Mouse (Mus musculus) thymus, postnatal 10 days (tissue): ENCODE measurements around the gene Cebpg.

Source experiments
- DNase-seq, 2 experiments: peaks; one replicate each; pipeline ENCODE4 v3.0.0; 2021; ENCODE audit warnings: low spot score in 2 of 2

Gene Cebpg

DNA sequence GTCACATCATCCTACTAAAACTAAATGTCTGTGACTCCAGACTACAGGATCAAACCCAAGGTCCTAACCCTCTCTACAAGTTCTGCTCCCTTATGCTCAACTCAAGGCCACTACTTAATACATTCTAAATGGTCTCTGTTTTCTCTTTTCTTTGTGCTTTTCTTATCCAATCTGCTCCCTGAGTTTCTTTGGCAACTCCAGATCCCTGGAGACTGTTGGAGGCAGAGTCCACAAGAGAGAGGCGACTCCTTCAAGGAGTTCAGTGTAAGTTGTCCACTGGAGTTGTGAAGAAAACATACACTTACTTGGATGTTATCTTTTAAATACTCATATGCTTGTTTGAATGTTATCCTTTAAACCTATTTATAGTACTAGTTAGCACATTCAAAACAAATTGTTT is 2.1 kb downstream of the Cebpg start:
- DNase-seq: no peak

DNA sequence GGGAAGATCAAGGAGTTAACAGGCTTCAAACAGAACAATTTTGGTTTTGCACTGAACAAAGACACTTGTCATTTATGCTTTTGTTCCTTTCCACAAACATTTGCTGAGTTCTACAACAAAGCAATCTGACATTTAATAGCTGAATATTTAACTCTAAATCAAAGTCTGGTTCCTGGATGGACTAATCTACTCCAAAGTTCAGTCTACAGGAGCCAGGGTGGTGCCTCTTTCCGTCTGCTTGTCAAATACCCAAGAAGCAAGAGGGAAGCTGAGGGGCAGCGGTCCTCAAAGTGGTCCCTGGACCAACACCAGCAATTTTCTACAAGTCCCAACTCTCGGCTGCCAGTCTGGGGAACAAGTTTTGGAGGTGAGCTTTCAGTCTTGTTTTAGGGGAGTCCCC is 3.2 kb downstream of the Cebpg start:
- no peak for DNase-seq

DNA sequence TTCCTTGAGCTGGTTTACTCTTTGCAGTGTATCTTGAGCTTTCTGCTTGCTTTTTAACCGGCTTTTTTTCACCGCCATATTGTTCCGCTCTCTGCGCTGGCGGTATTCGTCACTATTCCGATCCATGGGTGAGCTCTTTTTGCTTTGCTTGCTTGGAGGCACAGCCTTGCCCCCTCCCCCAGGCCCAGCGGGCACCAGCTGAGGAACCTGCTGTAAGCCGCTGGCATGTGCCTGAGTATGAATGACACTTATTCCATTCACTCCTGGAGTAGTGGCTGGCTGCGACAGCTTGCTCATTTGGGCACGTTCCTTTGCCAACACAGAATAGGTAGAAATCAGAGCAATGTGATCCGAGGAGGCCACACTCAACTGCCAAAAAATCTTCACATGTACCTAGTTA is 5.8 kb downstream of the Cebpg start:
- DNase-seq: no peak

DNA sequence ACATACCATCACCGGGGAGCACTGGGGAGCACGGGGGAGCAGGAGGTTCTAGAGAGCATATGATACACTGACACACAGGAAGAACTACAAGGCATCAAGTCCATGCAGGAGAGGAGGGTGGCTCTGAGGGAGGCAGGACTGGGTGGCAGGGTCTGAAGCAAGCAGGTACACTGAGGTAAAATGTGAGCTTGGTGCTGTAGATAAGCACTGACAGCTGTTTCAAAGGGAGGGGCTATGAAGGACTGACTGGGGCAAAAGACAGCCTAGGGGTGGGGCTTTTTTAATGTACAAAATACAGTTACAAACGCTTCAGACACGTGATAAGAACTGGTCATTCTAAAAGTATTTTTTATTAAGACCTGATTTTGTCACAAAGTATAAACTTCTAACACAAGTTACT is 10.3 kb downstream of the Cebpg start:
- DNase-seq: no peak

- DNase-seq: no peak
Observed at GRCm38 (mm10) chr7:35044719-35045118, 11.7 kb downstream of the Cebpg start.

- DNase-seq: no peak
Observed at GRCm38 (mm10) chr7:35043266-35043817, 13.0 kb downstream of the Cebpg start.

DNA sequence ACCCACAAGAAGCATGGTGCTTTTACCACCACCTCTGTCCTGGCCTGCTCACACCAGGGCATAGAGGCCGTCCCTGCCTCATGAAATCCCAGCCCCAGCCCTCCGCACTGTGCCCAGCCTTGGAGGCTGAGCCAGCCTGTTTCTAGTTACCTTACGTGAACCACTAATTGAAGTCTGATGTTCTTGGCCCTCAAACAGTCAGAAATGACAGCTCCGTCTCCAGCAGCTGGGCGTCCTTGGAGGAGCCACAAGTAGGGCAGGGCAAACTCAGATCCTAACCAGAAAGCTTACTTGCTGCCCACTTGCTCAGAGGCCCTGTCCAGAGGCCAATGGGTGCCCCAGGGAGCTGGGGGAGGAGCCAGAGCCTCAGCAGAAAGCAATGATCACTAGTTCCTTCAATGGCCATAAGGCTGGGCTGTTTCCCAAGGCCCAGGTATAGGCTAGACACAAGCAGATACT is 13.6 kb downstream of the Cebpg start:
- DNase-seq: no peak

DNA sequence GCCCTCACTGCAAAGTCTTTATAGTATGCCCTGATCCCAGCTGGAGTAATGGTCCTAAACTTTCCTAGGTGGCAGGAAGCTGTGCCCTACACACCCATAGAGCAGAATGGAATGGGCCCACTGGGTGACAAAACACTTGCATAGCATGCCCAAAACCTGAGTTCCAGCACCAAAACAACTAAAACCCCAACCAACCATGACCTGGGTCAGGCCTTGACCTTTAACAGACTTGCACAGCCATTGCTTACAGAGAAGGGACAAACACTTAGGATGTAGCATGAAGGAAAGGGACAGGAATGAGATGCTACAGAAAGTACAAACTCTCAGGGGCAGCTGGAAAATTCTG is 14.2 kb downstream of the Cebpg start:
- DNase-seq: no peak

DNA sequence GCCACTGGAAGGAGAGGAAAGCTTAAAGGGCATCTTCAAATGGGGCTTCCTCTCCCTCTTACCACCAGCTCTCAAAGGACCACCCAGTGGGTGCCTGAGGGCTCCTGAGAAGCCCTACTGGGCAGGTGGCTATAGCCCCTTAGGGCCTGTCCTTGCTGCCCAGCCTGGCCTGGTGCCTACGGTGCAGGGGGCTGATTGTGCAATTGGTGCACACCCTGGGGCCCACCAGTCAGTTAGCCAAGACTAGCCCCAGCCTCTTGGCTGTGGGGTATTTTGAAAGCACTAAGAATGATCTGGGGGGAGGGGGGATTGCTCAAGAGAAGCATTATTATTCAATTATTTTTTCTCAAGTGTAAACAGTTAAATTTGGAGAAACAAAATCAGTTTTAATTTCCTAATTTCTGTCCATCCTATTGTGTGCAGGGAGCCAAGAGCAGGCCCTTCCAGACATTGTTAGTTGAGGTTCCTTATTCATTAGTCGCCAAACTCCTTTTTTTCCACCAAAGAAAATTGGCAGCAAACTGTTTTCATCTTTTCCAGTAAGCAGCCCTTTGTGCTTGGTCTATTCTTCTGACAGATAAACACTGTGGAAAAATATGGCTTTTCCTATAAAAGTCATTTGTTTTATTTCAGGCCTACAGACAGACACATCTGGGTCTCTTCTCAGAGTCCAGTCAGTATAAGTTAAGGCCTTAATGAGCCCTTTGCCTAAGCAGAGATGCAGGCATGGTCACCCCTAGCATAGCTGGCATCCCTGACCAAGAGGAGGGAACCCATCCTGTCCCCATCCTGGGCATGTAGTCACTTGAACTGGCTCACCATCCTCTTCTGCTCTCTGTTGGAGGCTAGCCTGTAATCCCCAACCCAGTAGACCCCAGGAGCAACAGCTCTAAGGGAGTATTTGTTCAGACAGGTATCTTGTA is 14.8 kb downstream of the Cebpg start:
- no peak for DNase-seq

GRCm38 (mm10) chr7:35040176-35040972 is 16.0 kb downstream of the Cebpg start:
- DNase-seq: no peak

DNA sequence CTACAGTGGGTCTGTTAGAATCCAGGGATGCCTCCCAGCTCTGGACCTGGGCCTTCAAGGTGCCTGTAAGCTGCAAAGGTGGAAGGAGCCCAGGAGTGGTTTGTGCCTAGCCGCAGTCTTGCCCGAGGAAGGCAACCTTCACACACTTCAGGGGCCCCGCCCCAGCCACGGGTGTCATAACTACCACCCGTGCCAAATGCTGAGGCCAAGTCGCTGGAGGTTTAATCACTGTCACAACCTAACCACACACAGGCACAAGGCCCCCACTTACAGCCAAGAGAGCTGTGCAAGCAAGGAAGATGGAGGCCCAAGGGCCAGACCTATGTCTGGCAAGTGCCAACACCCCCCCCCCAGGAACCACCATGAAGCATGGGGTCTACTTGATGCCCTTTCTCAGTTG is 19.0 kb downstream of the Cebpg start:
- DNase-seq: no peak

GRCm38 (mm10) chr7:35036266-35036731 is 20.1 kb downstream of the Cebpg start:
- DNase-seq: no peak

DNA sequence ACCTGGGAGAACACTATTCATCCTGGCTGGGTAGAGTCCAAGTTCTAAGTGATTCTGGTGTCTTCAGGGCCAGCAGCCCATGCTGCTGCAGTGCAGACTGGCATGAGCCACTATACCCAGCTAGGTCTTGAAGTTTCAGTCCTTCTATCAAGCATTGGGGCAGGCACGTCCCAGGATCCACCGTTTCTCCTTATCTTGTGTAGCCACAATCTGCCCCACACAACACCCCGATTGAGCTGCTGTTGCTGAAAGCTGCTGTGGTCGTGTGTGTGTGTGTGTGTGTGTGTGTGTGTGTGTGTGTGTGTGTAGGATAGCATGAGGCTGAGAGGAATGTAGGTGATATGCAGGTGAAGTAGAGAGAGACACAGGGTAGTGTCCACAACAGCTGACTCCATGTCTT is 20.8 kb downstream of the Cebpg start:
- DNase-seq: no peak

GRCm38 (mm10) chr7:35035141-35035553 is 21.2 kb downstream of the Cebpg start:
- no peak for DNase-seq

DNA sequence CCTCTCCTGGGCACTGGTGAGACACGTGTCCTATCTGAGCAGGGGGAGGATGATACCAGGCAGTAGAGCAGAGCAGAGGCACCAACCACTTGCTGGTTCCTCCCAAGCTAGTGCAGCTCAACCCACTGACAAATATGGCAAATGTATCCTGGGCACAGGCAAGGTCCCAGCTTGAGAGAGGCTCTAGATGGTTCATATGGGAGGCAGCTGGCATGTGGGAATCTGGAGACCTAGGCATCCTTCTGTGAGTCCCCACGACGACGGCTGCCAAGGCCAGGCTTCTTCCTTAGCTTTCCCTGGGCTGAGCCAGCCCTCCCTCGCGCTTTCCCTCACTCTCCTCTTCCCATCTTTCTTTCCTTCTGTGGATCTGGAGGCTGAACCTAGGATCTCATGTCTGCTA is 25.8 kb downstream of the Cebpg start:
- DNase-seq: no peak

GRCm38 (mm10) chr7:35029648-35030047 is 26.7 kb downstream of the Cebpg start:
- DNase-seq: no peak

DNA sequence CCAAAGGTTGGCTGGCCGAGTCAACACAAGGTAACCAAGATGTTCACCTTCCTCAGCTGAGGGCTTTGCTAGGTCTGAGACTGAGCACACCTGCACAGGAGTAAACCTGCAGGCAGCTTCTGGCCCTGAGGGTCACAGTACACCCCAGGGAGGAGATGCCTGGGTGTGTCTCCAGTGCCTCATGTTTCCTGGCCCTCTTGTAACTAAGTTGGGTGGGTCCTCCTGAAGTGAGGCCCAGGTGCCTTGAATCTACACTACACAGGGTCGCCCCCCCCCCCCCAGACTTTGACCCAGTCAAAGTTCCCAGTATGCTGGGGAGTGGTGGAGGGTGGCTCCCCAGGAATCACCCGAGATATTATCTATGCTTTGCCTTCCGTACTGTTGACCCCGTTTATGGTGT is 27.1 kb downstream of the Cebpg start:
- no peak for DNase-seq

DNA sequence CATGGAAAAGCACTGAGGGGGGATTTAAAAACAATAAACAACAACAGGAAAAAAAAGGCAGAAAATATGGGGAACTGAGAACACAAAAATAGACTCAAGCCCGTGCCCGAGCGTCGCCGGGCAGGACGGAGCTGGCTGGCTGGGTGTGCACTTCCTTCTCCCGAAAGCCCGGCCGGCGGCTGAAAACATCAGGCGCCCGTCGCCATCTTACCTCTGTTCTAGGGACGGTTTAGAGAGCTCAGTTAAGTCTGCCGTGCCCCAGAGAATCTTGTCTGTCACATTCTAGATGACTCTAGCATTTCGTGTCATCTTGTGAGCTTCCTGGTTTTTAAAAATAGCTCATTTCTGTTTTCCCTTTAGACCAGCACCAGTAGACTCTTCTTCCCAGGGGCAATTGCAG is 27.8 kb downstream of the Cebpg start:
- no peak for DNase-seq

DNA sequence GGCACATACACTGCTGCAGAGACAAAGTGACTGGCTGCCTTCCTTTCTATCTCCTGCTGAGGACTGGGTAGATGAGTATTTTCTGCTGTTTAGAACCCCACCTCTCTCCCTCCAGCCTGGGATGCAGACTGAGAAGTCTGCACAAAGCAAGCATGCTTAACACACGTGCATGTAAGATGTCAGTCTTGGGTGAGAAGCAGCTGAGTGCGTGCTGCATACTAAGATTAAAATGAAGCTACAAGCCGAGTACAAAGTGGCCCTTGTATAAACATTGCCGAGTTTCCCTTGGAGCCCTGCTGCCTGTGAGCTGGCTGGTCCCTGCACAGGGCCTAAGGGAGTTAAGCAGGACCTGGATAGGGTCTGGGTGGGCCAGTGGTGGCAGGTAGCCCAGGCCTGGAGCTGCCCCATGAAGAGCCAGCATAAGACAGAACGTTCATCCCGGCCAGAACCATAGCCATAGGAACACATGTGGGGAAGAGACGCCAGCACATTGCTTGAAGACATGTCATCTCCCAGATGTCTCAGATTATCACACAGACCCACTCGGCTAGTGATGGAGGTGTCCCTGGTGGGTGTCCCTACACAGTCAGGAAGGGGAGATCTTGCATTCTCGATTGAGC is 28.5 kb downstream of the Cebpg start:
- DNase-seq: no peak

DNA sequence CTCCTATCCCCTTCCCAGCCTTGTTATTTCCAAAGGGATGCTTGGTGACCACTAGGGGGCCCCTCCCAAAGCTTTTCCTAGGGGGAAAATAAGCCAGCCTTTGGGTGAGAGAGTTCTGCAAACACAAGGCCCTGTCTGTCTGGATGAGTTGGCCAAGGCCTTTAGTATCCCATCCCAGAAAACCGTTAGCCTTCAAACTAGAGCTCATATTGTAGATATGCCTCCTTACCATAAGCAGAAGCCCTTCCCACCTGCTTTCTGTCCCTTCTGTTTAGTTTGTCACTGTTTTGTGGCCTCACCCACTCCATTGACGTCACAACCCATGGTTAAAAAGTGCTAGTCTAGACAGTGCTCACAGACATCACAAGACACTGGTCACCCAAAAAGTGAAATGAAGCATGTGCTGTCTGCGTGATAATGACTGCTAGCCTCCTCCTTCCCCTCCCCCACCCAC is 29.5 kb downstream of the Cebpg start:
- no peak for DNase-seq

DNA sequence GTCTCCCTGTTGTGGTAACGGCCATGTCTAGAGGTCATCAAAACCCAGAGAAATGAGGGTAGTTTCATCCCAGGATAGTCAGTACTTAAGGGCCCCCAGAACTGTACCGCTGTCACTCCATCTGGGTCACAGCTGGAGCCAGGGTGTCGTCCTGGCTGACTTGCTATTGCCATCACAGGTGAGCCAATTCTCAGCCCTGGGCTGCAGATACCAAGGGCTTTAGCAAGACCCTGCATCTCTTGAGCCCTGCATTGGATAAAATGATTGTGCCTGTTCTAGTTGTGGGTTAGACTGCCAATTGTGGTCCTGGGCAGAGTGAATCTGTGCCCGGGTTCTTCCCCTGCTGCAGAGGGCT is 30.1 kb downstream of the Cebpg start:
- no peak for DNase-seq
